Mouse (Mus musculus) lung, adult 2 months (tissue): ENCODE data around the gene Emsy. TPM values are rescaled to one million over a fixed set of nuclear protein-coding genes. Genes with fewer than 3 reads are reported as not detected.

Experiments used
- DNase-seq: peaks from one replicate; pipeline ENCODE4 v3.0.0; 2022
- H3K4me1 ChIP-seq: fragments of 200-500 bp; 2 replicates; pipeline ENCODE4 v1.6.1; 2011; ENCODE audit warnings: low read length; ENCODE audit not compliant: control insufficient read depth, insufficient read depth
- H3K4me3 ChIP-seq: fragments of 200-500 bp; replicated peaks from 2 replicates; pipeline ENCODE3; 2011; ENCODE audit warnings: low read depth, mild to moderate bottlenecking, control low read depth, low read length; ENCODE audit errors: extremely low read depth
- CTCF ChIP-seq: fragments of 200-500 bp; IDR thresholded peaks from 2 replicates; pipeline ENCODE4 v1.5.1; 2011; ENCODE audit warnings: mild to moderate bottlenecking, low read length, control low read depth; ENCODE audit not compliant: insufficient read depth
- POLR2A ChIP-seq: fragments of 200-500 bp; IDR thresholded peaks from 2 replicates; pipeline ENCODE4 v1.6.1; 2011; ENCODE audit warnings: low read depth, mild to moderate bottlenecking, control low read depth, low read length, borderline replicate concordance; ENCODE audit errors: extremely low read depth
- WGBS: fragments of 180-500 bp; shearing (Covaris S2); methylation state at CpG from one replicate; pipeline ENCODE4 v1.1.7; 2018; 5-methylcytosine and 5-hydroxymethylcytosine counted together
- polyA plus RNA-seq: library from polyadenylated mRNA; depleted of rRNA; stranded (reverse); fragments of >200 nt; gene quantifications from 2 replicates; pipeline ENCODE4 v1.2.3, GENCODE M21; 2012; rRNA removed

The Emsy gene
- polyA plus RNA-seq, 1 experiment = 20.2 TPM

DNA sequence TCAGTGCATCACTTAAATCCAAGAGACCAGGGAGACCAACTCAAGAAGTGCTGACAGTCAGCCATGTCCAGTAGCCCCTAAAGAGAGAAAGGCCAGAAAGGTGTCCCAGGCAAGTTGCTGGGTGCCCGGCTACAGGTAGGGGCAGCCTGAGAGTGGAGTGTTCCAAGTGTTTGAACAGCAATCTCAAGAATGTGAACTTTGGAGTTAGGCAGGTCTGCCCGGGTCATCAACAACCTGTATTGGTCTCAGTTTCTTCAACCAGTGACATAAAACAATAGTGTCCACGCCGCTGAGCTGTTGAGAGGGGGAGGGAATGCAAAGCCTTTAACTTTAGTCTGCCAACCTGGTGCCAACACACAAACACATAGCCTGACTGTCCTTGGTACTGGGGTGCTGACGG is 115.0 kb downstream of the Emsy start:
- 66% methylated on average over 5 of the region's 5 CpGs for WGBS
- Histone ChIP-seq H3K4me3 (no peak overlapping the region), H3K4me1 (peaks cover 11% of the 10 kb centered on the region)
- TF ChIP-seq POLR2A = no peak
- no peak for TF ChIP-seq CTCF
- no peak for DNase-seq

- 84% methylated on average over 2 of the region's 2 CpGs for WGBS
- DNase-seq = no peak
- TF ChIP-seq CTCF (no peak), POLR2A (no peak)
- peaks cover 11% of the 10 kb centered on the region for H3K4me1 ChIP-seq
- H3K4me3 ChIP-seq = no peak overlapping the region
Measured at GRCm38 (mm10) chr7:98540879-98541278, 115.7 kb downstream of the Emsy start.

DNA sequence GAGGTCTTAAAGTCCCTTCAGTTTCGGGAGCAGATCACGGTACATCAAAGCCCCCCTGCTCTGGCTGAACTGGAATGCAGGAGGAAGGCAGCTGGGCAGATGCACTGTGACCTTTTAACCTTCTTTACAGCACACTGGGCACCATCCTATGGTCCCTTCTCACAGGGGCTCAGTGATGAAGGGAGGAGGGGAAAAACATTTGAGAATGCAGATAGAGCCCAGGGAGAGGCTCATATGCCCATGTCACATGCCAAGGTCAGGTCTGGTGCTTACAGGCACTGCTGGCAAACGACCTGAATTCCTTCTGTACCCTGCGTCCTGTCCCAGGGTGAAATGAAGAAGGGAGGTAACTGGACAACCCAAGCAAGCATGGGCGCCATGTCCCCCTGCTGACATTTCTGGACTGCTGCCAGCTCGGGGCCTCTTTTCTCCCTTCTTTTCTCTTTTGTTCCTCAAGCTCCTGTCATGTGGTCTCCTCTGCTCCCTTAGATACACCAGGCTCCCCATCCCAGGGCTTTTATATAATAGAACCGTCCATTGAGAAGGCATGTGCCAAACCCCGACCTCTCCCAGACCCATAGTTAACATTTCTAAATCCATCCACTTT is 118.5 kb downstream of the Emsy start:
- no peak for DNase-seq
- no peak for TF ChIP-seq POLR2A
- TF ChIP-seq CTCF = no peak
- no peak overlapping the region for H3K4me3 ChIP-seq
- H3K4me1 ChIP-seq = no peaks in the 10 kb centered on the region; the same call in 1 of the 2 replicates
- WGBS = 61% methylated on average over 8 of the region's 8 CpGs

DNA sequence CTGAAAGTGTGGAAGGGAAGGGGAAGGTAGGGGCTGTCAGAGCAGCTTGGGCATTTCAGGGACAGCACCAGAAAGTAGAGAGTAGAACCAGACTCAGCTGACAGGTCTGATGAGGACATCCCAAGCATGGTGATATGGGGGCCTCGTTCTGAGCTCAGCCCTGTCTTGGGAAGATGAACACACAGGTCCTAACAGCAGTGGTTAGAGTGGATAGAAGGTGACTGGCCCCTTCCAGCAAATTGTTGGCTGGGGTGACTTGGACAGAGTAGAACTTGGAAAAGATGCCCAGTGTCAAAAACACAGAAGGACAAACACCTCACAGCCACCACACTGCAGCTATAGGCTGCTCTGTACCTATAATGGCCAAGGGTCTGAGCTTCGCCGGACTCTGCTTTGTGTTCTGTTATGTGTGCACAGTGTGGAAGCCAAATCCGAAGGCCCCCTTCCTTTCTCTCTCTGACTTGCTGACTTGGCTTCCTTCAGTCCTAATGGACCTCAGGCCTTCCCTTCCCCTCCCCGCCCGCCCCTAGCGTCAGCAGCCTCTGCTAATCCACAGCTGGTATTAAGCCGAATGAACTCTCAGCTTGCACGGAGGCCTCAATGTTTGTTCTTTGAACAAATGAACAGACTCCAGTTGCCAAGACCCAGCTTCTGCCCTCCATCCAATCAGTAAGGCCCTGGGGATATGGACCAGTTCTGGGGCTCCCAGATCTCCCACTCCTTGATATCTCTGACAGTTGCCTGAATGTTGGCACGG is 119.2 kb downstream of the Emsy start:
- WGBS = 51% methylated on average over 9 of the region's 10 CpGs
- no peaks in the 10 kb centered on the region; the same call in 1 of the 2 replicates for H3K4me1 ChIP-seq
- no peak for TF ChIP-seq POLR2A
- no peak for TF ChIP-seq CTCF
- H3K4me3 ChIP-seq = no peak overlapping the region
- DNase-seq = no peak

Other genes starting within 250 kb of the Emsy start
- gene Gucy2d, start 216.4 kb downstream of the Emsy start, polyA plus RNA-seq = 0.04 TPM in 1 of 2 replicates, not detected in the other
- gene Lrrc32, start 167.5 kb downstream of the Emsy start, polyA plus RNA-seq = 38.4 and 49.3 TPM in 2 replicates
- gene Thap12, start 46.3 kb upstream of the Emsy start, polyA plus RNA-seq = 7.6 and 10.8 TPM in 2 replicates
- gene Wnt11, start 178.3 kb upstream of the Emsy start, polyA plus RNA-seq = 35.1 and 47.3 TPM in 2 replicates